Mouse (Mus musculus): Measurements from ENCODE around the gene H6pd. TPM values are rescaled to one million over a fixed set of nuclear protein-coding genes. Genes with fewer than 3 reads are reported as not detected.
A peak's percentile ranks its signal among the peaks of the same experiment; 100 is the strongest.

The H6pd gene
- polyA plus RNA-seq, 1 experiment from 2014 or later = 3.7 TPM

DNA sequence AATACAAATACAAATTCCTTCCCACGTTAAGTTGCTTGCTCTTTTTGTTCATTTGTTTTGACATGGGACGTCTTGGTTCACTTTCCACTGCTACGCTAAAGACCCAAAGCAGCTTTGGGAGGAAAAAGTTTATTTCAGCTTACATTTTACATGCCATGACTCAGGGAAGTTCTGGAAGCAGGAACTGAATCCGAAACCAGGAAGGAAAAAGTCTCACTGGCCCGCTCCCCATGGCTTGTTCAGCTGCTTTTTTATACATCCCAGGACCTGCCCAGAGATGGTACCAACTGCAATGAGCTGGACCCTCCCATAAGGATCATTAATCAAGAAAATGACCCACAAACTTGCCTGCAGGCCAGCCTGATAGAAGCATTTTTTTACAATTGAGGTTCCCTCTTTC is 5.0 kb upstream of the H6pd start:
- Histone ChIP-seq H3K4me1 (peaks cover 14% of the 10 kb centered on the region), H3K27me3 (ENCODE audit: low read depth, poor library complexity, severe bottlenecking) (peaks cover 22% of the 10 kb centered on the region), H3K27ac (replicated peaks) (no peak overlapping the region), H3K36me3 (no peaks in the 10 kb centered on the region), H3K9me3 (replicated peaks) (no peaks in the 10 kb centered on the region), H3K4me3 (no peak overlapping the region)
- WGBS = 91% methylated on average over 5 of the region's 5 CpGs
- no peak for DNase-seq (ENCODE audit: low spot score)

DNA sequence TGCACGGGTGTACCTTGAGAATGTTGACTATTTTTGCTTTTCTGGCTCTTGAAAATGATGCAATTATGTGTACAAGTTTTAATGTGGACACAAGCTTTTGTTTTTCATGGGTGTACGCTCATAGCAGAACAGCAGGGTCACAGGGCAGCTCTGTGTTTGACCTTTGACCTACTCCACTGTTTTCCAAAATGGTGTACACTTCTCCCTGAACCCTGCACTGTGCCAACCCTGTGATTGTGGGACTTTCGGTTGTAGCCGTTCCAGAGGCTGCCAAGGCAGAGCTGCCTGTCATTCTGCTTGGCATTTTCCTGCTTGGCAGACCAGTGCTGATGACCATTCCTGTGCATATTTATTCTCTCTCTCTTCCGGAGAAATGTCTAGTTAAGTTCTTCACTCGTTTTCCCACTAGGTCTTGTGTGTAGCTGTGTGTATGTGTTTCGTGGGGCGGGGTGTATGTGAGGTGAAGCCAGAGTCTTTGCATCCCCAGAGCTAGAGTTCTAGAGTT is 4.4 kb upstream of the H6pd start:
- Histone ChIP-seq H3K27ac (replicated peaks) (no peak overlapping the region), H3K27me3 (ENCODE audit: low read depth, poor library complexity, severe bottlenecking) (peaks cover 22% of the 10 kb centered on the region), H3K36me3 (no peaks in the 10 kb centered on the region), H3K4me3 (no peak overlapping the region), H3K9me3 (replicated peaks) (no peaks in the 10 kb centered on the region), H3K4me1 (peaks cover 20% of the 10 kb centered on the region)
- WGBS = 89% methylated on average over 8 of the region's 8 CpGs
- no peak for DNase-seq (ENCODE audit: low spot score)

DNA sequence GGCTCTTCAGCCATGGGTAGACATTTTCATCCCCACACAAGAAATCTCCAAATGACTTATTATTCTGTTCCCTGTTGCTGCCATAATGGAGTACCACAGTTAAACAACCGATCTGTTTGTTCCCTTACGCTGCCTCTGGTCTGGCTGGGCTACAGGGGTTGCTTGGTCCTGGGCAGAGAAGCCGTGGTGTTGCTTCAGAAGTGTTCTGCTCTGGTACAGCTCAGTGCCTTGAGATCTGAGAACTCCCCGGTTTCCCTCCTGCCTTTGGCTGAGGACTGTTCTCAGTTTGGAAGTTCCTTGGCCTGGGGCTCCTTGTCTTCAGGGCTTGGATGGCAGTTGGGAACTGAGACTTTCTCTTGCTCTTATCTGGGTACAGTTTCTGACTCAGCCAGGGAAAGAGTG is 3.5 kb upstream of the H6pd start:
- H3K27ac ChIP-seq (replicated peaks) = no peak overlapping the region
- peaks cover 28% of the 10 kb centered on the region for H3K4me1 ChIP-seq
- 71% methylated on average over 4 of the region's 4 CpGs for WGBS
- no peak for DNase-seq (ENCODE audit: low spot score)
- H3K36me3 ChIP-seq = no peaks in the 10 kb centered on the region
- no peak overlapping the region for H3K4me3 ChIP-seq
- peaks cover 22% of the 10 kb centered on the region for H3K27me3 ChIP-seq (ENCODE audit: low read depth, poor library complexity, severe bottlenecking)
- H3K9me3 ChIP-seq (replicated peaks) = no peaks in the 10 kb centered on the region

DNA sequence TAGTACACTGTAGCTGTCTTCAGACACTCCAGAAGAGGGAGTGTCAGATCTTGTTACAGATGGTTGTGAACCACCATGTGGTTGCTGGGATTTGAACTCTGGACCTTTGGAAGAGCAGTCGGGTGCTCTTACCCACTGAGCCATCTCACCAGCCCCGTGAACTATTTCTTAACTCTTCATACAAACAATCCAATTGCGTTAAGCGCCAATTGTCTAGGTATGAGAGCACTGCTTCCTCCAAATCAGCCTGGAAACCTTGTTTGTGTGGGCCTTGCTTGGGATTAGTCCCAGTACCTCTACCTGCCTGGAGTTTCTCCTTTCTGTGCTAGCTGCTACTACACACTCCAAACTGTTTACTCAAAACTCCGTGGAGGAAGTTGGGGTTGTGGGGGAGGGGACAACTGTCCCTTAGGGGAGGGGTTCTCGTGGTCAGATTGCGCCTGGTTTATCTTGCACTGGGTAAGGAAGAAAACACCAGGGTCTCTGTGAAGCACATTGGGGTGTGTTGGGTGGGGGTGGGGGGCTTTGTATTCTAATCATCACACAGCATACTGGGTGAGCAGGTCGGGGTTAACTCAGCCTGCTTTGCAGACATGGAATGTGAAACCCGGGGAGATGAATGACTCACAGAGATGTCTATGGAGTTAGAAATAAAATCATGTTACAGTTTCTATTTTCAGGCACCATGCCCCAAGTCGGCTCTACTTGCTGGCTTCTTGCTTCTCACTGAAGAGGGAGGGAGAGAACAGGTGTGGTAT is 2.9 kb upstream of the H6pd start:
- H3K4me1 ChIP-seq = peaks cover 28% of the 10 kb centered on the region
- H3K4me3 ChIP-seq = no peak overlapping the region
- H3K27me3 ChIP-seq (ENCODE audit: low read depth, poor library complexity, severe bottlenecking) = peaks cover 22% of the 10 kb centered on the region
- no peaks in the 10 kb centered on the region for H3K9me3 ChIP-seq (replicated peaks)
- WGBS = 61% methylated on average over 10 of the region's 10 CpGs
- H3K36me3 ChIP-seq = no peaks in the 10 kb centered on the region
- no peak for DNase-seq (ENCODE audit: low spot score)
- H3K27ac ChIP-seq (replicated peaks) = no peak overlapping the region

DNA sequence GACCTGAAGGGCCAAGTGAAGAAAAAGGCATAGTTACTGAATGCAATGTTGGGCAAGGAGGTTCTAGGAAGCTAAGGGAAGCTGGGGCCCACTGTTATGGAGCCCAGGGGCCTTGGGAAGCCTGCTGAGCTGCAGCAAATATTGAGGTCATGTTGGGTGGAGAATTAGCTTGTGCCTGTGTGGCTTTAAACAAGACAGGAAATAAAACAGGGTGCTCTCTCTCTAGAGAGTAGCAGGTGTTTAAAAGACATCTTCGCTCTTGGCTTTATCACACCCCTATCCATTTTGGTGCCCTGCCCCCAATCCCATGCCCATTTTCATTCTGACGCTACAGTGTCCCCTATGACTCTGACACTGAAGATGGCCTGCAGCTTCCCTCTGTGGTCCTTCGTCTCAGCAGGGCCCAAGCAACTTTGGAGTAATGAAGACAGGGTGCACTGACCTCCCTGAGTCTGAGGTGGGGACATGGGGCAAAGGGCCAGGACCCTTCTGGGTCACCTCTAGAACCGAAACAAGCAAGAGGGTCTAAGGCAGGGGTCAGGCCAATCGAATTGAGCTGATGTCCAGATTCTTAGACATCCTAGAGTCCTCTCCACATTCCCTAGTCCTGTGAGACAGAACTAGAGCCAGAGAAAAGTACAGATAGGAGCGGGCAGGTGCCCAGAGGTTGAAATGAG is 1.4 kb upstream of the H6pd start:
- no peaks in the 10 kb centered on the region for H3K9me3 ChIP-seq (replicated peaks)
- no peak for DNase-seq (ENCODE audit: low spot score)
- peaks cover 15% of the 10 kb centered on the region for H3K27me3 ChIP-seq (ENCODE audit: low read depth, poor library complexity, severe bottlenecking)
- no peak overlapping the region for H3K27ac ChIP-seq (replicated peaks)
- H3K4me1 ChIP-seq = peaks cover 27% of the 10 kb centered on the region
- no peak overlapping the region for H3K4me3 ChIP-seq
- no peaks in the 10 kb centered on the region for H3K36me3 ChIP-seq
- 85% methylated on average over 6 of the region's 6 CpGs for WGBS

DNA sequence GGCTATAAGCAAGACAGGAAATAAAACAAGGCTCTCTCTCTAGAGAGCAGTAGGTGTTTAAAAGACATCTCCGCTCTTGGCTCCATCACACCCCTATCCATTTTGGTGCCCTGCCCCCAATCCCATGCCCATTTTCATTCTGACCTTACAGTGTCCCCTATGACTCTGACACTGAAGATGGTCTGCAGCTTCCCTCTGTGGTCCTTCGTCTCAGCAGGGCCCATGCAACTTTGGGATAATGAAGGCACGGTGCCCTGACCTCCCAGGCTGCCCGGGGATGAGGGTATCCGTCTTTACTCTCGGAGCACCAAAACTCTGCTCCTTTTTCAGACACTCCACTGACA is 736 bp upstream of the H6pd start:
- H3K4me3 ChIP-seq = peak overlapping the region; percentile 80; the same call in 1 of the 2 replicates
- H3K4me1 ChIP-seq = peaks cover 27% of the 10 kb centered on the region
- H3K36me3 ChIP-seq = no peaks in the 10 kb centered on the region
- DNase-seq (ENCODE audit: low spot score) = no peak
- H3K27me3 ChIP-seq (ENCODE audit: low read depth, poor library complexity, severe bottlenecking) = peaks cover 15% of the 10 kb centered on the region
- H3K27ac ChIP-seq (replicated peaks) = no peak overlapping the region
- H3K9me3 ChIP-seq (replicated peaks) = no peaks in the 10 kb centered on the region
- whole genome bisulfite sequencing = 85% methylated on average over 6 of the region's 6 CpGs

DNA sequence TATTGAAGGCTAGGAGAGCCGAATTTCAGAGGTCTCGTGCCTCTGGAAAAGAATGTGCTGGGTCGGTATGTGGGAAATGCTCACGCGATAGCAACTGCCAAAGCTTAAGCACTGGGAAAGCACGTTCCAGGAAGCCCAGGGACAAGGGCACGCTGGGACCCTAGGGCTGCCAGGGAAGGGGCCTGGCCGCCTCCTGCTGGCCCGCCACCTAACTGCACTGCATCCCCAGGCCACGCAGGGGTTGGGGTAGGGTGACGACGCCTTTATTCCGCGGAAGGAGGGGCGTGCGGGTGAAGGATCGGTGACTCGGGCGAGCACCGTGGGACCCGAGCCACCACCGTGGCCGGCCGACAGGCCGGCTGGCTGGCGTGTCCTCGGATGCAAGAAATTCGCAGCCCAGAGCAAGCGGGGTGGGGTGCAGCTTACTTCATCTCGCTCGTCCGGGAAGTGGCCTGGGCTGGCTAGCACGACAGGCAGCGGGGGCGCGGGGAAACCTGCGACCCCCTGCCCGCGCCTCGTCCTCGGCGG is 434 bp downstream of the H6pd start:
- peaks cover 15% of the 10 kb centered on the region for H3K27me3 ChIP-seq (ENCODE audit: low read depth, poor library complexity, severe bottlenecking)
- no peaks in the 10 kb centered on the region for H3K9me3 ChIP-seq (replicated peaks)
- peak; percentile 85 for DNase-seq (ENCODE audit: low spot score)
- peak overlapping the region; percentile 95 for H3K27ac ChIP-seq (replicated peaks)
- WGBS = under 1% methylated on average over 42 of the region's 42 CpGs
- H3K4me3 ChIP-seq = peak overlapping the region; percentile 80
- H3K4me1 ChIP-seq = peaks cover 27% of the 10 kb centered on the region
- H3K36me3 ChIP-seq = no peaks in the 10 kb centered on the region

DNA sequence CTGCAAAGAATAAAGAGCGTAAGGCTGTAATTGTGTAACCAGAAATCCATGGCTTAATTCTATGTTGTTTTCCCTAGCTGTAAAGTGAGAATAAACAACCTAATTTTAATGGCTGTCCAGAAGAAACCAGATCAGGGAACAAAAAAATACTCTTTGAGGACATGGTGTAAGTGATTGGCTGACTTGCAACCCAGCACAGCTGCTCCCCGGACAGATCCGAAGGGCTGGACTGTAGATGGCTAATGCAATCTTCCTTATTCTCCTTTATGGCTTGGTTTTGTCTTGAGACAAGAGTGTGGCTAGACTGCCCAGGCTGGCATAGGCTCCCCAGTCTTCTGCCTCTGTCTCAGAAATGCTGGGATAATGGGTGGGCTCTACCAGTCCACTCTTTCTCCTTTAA is 1.4 kb downstream of the H6pd start:
- 92% methylated on average over 3 of the region's 3 CpGs for WGBS
- Histone ChIP-seq H3K36me3 (no peaks in the 10 kb centered on the region), H3K4me1 (peaks cover 27% of the 10 kb centered on the region), H3K27ac (replicated peaks) (no peak overlapping the region), H3K9me3 (replicated peaks) (no peaks in the 10 kb centered on the region), H3K27me3 (ENCODE audit: low read depth, poor library complexity, severe bottlenecking) (peaks cover 15% of the 10 kb centered on the region), H3K4me3 (no peak overlapping the region)
- DNase-seq (ENCODE audit: low spot score) = no peak

DNA sequence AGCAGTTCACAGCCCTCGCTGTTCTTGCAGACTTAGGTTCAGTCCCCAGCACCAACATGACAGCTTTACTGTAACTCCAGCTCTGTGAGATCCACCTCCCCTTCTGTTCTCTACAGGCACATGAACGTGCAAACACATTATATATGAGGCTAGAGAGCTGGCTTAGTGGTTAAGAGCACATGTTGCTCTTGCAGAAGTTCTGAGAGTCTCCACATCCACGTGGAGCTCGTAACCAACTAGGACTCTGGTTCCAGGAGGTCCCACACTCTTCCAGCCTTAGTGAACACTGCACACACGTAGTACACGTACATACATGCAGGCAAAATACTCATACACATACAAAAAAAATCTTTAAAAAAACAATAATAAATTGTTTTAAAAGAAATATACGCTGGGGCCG is 1.8 kb downstream of the H6pd start:
- H3K27ac ChIP-seq (replicated peaks) = no peak overlapping the region
- no peaks in the 10 kb centered on the region for H3K9me3 ChIP-seq (replicated peaks)
- no peak for DNase-seq (ENCODE audit: low spot score)
- no peak overlapping the region for H3K4me3 ChIP-seq
- no peaks in the 10 kb centered on the region for H3K36me3 ChIP-seq
- H3K27me3 ChIP-seq (ENCODE audit: low read depth, poor library complexity, severe bottlenecking) = peaks cover 15% of the 10 kb centered on the region
- 86% methylated on average over 8 of the region's 8 CpGs for WGBS
- H3K4me1 ChIP-seq = peaks cover 31% of the 10 kb centered on the region

DNA sequence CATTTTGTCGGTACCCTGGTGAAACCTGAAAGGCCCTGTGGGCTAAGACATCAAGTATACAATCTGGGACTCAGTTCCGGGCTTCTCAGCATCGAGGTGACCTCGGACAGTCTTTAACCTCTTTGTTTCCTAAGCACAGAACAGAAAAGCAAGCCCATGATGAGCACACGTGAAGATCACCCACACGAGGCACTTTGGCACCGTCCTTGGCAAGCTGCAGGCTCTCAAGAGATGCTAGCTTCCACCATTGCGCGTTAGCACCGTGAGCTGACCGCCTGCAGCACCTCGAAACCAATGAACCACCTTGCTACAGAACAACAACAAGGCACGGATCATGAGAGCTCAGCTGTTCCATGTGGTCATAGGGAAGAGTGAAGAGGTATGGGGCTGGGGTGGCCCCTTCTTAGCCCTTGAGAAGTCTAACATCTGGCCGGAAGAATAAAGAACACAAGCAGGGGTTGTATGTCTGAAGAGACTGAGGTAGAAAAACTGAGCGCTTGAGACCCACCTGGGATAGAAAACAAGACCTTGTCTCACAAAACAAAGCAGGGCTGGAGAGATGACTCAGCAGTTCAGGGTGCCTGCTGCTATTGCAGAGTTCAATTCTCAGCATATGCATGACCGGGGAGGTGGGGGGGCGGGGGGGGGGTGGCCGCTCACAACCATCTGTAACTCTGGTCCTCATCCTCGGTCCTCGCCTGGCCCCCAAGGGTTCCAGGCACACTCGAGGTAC is 2.5 kb downstream of the H6pd start:
- Histone ChIP-seq H3K9me3 (replicated peaks) (no peaks in the 10 kb centered on the region), H3K27me3 (ENCODE audit: low read depth, poor library complexity, severe bottlenecking) (peaks cover 15% of the 10 kb centered on the region), H3K4me1 (peaks cover 38% of the 10 kb centered on the region), H3K36me3 (no peaks in the 10 kb centered on the region), H3K4me3 (no peak overlapping the region), H3K27ac (replicated peaks) (no peak overlapping the region)
- DNase-seq (ENCODE audit: low spot score) = no peak
- WGBS = 84% methylated on average over 21 of the region's 21 CpGs

DNA sequence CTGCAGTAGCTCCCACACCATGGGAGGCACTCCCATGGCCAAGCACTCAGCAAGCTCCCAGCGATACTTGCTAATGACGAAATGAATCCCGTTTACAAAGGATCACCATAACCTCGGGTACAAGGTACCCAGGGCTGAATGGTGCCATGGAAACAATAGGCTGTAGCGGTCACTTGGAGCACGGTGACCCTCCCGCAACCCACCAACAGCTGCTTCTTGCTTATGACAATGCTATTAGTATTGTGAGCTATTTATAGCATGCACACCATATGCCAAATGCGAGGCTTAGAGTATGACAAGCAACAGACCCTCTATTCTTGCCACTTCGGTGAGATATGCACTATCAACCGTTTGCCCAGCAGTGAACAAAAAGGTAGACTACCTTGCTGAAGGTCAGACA is 3.6 kb downstream of the H6pd start:
- no peaks in the 10 kb centered on the region for H3K9me3 ChIP-seq (replicated peaks)
- H3K27me3 ChIP-seq (ENCODE audit: low read depth, poor library complexity, severe bottlenecking) = peaks cover 10% of the 10 kb centered on the region
- no peak for DNase-seq (ENCODE audit: low spot score)
- no peak overlapping the region for H3K4me3 ChIP-seq
- H3K36me3 ChIP-seq = no peaks in the 10 kb centered on the region
- WGBS = 94% methylated on average over 10 of the region's 10 CpGs
- peaks cover 42% of the 10 kb centered on the region for H3K4me1 ChIP-seq
- no peak overlapping the region for H3K27ac ChIP-seq (replicated peaks)

DNA sequence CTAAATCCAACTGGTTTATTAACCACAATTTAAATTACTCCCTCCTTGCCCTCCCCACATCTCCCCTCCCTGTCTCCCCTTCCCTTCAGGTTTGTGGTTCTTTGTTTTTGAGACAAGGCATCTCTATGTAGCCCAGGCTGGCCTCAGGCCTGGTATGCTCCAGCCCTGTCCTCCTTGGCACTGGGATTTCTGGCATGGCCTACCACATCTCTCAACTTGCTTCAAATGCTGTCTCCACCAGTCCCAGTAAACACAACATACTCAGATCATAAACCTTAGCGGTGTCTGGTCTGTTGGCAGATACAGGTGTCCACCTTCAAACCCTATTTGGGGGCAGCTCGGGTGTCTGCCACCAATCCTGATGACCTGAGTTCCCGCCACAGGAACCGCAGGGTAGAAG is 5.2 kb downstream of the H6pd start:
- Histone ChIP-seq H3K27me3 (ENCODE audit: low read depth, poor library complexity, severe bottlenecking) (peaks cover 3% of the 10 kb centered on the region; the same call in 1 of the 2 replicates), H3K9me3 (replicated peaks) (no peaks in the 10 kb centered on the region), H3K4me1 (peaks cover 39% of the 10 kb centered on the region), H3K27ac (replicated peaks) (no peak overlapping the region), H3K4me3 (no peak overlapping the region), H3K36me3 (no peaks in the 10 kb centered on the region)
- 95% methylated on average over 4 of the region's 4 CpGs for WGBS
- DNase-seq (ENCODE audit: low spot score) = no peak
